Mouse (Mus musculus) ES-Bruce4 (cell line): ENCODE measurements around the gene Psmd9.

Experiments
- CTCF ChIP-seq: IDR thresholded peaks from one replicate; pipeline ENCODE4 v1.8.1; 2011; ENCODE audit warnings: low read depth, low read length
- POLR2A ChIP-seq: IDR thresholded peaks from one replicate; pipeline ENCODE4 v1.8.1; 2011; ENCODE audit warnings: low read length; ENCODE audit not compliant: insufficient read depth

- no peak for TF ChIP-seq POLR2A
- TF ChIP-seq CTCF, result no peak
Measured at GRCm38 (mm10) chr5:123297830-123298229, 128.6 kb downstream of the Psmd9 start.
